Mouse (Mus musculus) ES-E14 (cell line): ENCODE measurements at regions not wholly inside any gene's neighbourhood (a gene's known extent, or its start where the extent isn't known, plus 50 kb on each side); places are given as distances from the start of the nearest gene placed in this dataset.

Experiments used
- CHD2 ChIP-seq: IDR thresholded peaks from 2 replicates; pipeline ENCODE4 v1.6.1; 2014; ENCODE audit warnings: mild to moderate bottlenecking, low read depth, low read length, inconsistent platforms
- HCFC1 ChIP-seq: IDR thresholded peaks from 2 replicates; pipeline ENCODE4 v1.6.1; 2012; ENCODE audit warnings: low read length, inconsistent platforms, borderline replicate concordance; ENCODE audit not compliant: insufficient read depth
- MAFK ChIP-seq: IDR thresholded peaks from 2 replicates; pipeline ENCODE4 v1.6.1; 2014; ENCODE audit warnings: mild to moderate bottlenecking, low read depth, low read length, inconsistent platforms; ENCODE audit not compliant: insufficient read depth

DNA sequence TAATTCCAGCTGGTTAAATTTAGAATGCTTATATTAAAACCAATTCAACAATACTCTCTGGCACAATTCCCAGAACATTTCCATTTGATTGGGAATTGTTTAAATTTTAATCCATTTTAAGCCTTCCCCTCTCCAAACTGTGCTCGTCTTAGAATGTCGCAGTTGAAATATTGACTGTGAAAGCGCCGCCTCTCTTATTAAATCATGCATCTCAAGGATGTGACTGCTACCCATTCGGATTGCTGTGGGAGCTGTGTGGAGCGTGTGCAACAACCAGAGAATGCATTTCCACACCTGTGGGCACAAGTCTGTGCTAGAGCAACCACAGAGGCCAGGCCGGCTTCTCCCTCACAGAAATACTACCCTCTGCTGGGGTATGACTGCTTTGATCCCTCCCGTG lies 75.1 kb upstream of the Csnka2ip start:
- TF ChIP-seq CHD2 (no peak), MAFK (no peak), HCFC1 (no peak)
